Mouse (Mus musculus) limb, embryonic 14.5 days (tissue): ENCODE data around the gene Hs3st4. TPM values are rescaled to one million over a fixed set of nuclear protein-coding genes. Genes with fewer than 3 reads are reported as not detected.

Experiments used
- ATAC-seq: fragments of 200-750 bp; cut with Nextera tagmentation; 2 replicates; pipeline ENCODE4 v1.8.0; 2017; ENCODE audit warnings: low read depth, moderate number of reproducible peaks, moderate TSS enrichment; ENCODE audit not compliant: low FRiP score
- DNase-seq: peaks from one replicate; pipeline ENCODE4 v3.0.0-alpha.2; 2015; ENCODE audit warnings: low spot score
- H3K27ac ChIP-seq: fragments of 300-500 bp; sonication (generic); replicated peaks from 2 replicates; pipeline ENCODE4 v1.5.1; 2014; ENCODE audit warnings: low read depth, mild to moderate bottlenecking, low read length, moderate library complexity, mixed read lengths
- H3K27me3 ChIP-seq: fragments of 300-500 bp; sonication (generic); 2 replicates; pipeline ENCODE4 v1.6.1; 2014; ENCODE audit warnings: low read length, mixed read lengths; ENCODE audit not compliant: control insufficient read depth, insufficient read depth
- H3K36me3 ChIP-seq: fragments of 300-500 bp; sonication (generic); 2 replicates; pipeline ENCODE4 v1.6.1; 2014; ENCODE audit warnings: mild to moderate bottlenecking, low read length, moderate library complexity, mixed read lengths; ENCODE audit not compliant: control insufficient read depth, insufficient read depth
- H3K4me1 ChIP-seq: fragments of 300-500 bp; sonication (generic); 2 replicates; pipeline ENCODE4 v1.6.1; 2014; ENCODE audit warnings: antibody characterized with exemption, low read length, mixed read lengths; ENCODE audit not compliant: control insufficient read depth, insufficient read depth
- H3K4me2 ChIP-seq: fragments of 300-500 bp; sonication (generic); replicated peaks from 2 replicates; pipeline ENCODE4 v1.6.1; 2014; ENCODE audit warnings: low read depth, mild to moderate bottlenecking, low read length, moderate library complexity; ENCODE audit not compliant: severe bottlenecking
- H3K4me3 ChIP-seq: fragments of 300-500 bp; sonication (generic); replicated peaks from 2 replicates; pipeline ENCODE4 v1.5.1; 2014; ENCODE audit warnings: low read length
- H3K9ac ChIP-seq: fragments of 300-500 bp; sonication (generic); 2 replicates; pipeline ENCODE4 v1.6.1; 2014; ENCODE audit warnings: mild to moderate bottlenecking, low read depth, low read length, moderate library complexity; ENCODE audit not compliant: severe bottlenecking
- H3K9me3 ChIP-seq: fragments of 300-500 bp; sonication (generic); 2 replicates; pipeline ENCODE4 v1.6.1; 2016; ENCODE audit warnings: low read length; ENCODE audit not compliant: control insufficient read depth
- POLR2A ChIP-seq: fragments of 200-500 bp; IDR thresholded peaks from 2 replicates; pipeline ENCODE4 v1.8.0; 2012; ENCODE audit warnings: inconsistent platforms, mild to moderate bottlenecking, moderate library complexity, borderline replicate concordance; ENCODE audit not compliant: insufficient read depth, insufficient read length; ENCODE audit errors: extremely low read depth
- WGBS: fragments of 180-500 bp; shearing (Covaris S2); extraction: QIAGEN DNeasy Blood & Tissue Kit; methylation state at CpG from one replicate; pipeline ENCODE4 v1.1.7; 2014; 5-methylcytosine and 5-hydroxymethylcytosine counted together
- polyA plus RNA-seq, 2 experiments: library from polyadenylated mRNA; depleted of rRNA in 1 of 2; stranded (reverse) in 1 of 2; unstranded in 1 of 2; fragments of >200 nt; fragmentation: Nextera tagmentation in 1 of 2; extraction: Ambion mirVana in 1 of 2; gene quantifications; 2 replicates each; pipeline versions ENCODE4 v1.2.1 to v1.2.3; 2012 to 2014

Hs3st4 gene
- polyA plus RNA-seq, 2 experiments, result 0.56 to 0.77 TPM

DNA sequence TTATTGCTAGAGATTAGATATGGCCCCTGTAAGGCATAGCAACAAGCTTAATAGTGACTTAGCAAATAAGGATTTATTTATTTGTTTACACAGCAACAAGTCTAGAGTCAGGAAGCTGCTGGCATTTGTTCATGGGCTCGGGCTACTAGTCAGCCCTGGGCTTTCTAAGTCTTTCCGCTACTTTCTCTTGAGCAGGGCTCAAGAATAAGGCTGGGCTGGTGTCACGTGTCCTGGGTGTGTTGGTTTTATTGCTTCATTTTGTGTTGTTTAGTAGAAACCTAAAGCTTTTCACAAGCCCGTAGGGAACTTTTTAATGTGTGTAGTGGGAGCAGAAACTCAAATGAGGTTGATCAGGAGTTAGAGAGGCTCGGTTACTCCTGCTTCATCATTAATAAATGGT lies 153.5 kb downstream of the Hs3st4 start:
- H3K9me3 ChIP-seq, result no peaks in the 10 kb centered on the region
- no peak for DNase-seq
- no peak for TF ChIP-seq POLR2A
- WGBS, result 29% methylated on average over 5 of the region's 5 CpGs
- no peak overlapping the region for H3K9ac ChIP-seq
- no peak overlapping the region for H3K4me3 ChIP-seq
- H3K4me1 ChIP-seq, result 0 out of 2 replicates have a peak, but pooled peaks cover 2% of the 10 kb centered on the region
- H3K27me3 ChIP-seq, result no peaks in the 10 kb centered on the region
- no peak overlapping the region for H3K4me2 ChIP-seq
- no peaks in the 10 kb centered on the region for H3K36me3 ChIP-seq
- H3K27ac ChIP-seq, result no peak overlapping the region
- ATAC-seq, result no peak

DNA sequence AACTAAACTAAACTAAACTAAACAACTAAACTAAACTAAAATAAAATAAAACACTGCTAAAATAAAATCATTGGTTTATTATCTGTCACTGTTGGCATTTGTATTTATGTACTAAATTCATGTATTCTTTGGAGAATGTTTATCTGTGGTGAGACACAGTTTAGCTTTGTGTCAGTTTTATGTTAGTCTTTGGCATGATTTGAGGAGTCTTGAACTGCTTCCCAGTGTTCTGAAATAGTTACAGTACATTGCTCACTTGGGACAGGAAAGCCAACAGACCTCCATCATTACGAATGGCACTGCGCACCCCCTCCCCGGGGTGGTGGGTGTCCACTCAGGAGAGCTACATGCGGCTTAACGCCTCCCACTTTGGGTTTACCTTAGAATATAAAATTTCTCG lies 158.6 kb downstream of the Hs3st4 start:
- Histone ChIP-seq H3K27ac (no peak overlapping the region), H3K4me1 (no peaks in the 10 kb centered on the region), H3K36me3 (no peaks in the 10 kb centered on the region), H3K9me3 (no peaks in the 10 kb centered on the region), H3K4me2 (no peak overlapping the region), H3K4me3 (no peak overlapping the region), H3K27me3 (no peaks in the 10 kb centered on the region), H3K9ac (no peak overlapping the region)
- WGBS, result 83% methylated on average over 6 of the region's 6 CpGs
- ATAC-seq (no peak), DNase-seq (no peak)
- TF ChIP-seq POLR2A, result no peak

DNA sequence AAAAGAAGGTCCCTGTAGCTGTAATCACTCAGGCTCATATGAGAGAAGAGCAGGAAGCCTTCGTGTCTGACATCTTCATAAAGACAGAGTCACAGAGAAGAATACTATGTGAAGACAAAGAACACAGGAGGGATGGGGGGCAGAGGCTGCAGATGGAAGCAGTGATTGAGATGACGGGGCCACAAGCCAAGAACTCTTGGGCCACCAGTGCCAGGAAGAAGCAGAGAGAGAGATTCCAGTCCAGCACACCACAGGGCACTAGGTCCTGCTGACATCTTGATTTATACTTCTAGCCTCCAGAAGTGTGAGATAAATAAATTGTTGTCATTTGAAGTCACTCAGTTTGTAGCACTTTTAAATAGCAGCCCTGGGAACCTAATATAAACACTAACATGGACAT lies 168.2 kb downstream of the Hs3st4 start:
- ATAC-seq (no peak), DNase-seq (no peak)
- Histone ChIP-seq H3K4me2 (no peak overlapping the region), H3K27ac (no peak overlapping the region), H3K36me3 (no peaks in the 10 kb centered on the region), H3K4me1 (no peaks in the 10 kb centered on the region), H3K9ac (no peak overlapping the region), H3K27me3 (no peaks in the 10 kb centered on the region), H3K4me3 (no peak overlapping the region), H3K9me3 (no peaks in the 10 kb centered on the region)
- WGBS, result 84% methylated on average over 2 of the region's 2 CpGs
- TF ChIP-seq POLR2A, result no peak

DNA sequence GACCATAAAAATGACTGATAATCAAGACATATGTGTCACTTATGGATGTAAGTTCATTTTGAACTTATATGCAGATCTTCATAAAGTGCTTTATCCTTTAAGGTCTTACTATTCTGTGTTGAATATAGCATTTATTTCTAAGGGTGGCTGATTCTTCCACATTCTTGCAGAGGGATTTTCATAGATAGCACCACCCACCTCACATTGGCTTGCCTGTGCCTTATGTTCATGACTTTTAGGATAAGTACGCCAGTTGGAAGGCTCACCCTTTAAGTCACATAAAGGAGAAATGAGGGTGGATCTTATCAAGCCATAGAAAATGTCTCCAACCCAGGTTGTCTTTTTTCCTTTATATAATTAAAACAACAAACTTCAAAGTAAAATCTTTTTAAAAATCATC lies 180.6 kb downstream of the Hs3st4 start:
- WGBS, result 100% methylated on average over 1 of the region's 1 CpGs
- TF ChIP-seq POLR2A, result no peak
- ATAC-seq, result no peak
- Histone ChIP-seq H3K27me3 (no peaks in the 10 kb centered on the region), H3K9ac (no peak overlapping the region), H3K9me3 (no peaks in the 10 kb centered on the region), H3K4me1 (no peaks in the 10 kb centered on the region), H3K27ac (no peak overlapping the region), H3K36me3 (no peaks in the 10 kb centered on the region), H3K4me2 (no peak overlapping the region), H3K4me3 (no peak overlapping the region)
- DNase-seq, result no peak

DNA sequence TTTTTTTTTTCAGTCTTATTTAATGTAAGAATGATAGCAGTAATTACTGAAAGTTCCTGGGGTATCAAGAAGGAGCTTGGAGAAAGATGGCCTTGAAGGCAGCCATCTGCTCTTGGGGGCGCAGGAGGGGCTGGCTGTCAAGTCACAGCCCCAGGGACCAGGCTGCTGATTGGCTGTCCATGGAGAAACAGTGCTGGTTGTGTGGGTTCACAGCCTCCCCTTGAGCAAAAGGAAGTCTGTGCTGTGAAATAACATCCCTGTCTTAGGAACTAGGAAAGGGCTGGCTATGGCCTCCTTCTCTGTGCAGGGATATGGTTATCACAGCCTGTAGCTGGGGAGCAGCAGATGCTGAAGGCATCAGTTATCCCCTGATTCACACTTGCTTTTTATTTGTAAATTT lies 183.6 kb downstream of the Hs3st4 start:
- no peak for DNase-seq
- 50% methylated on average over 1 of the region's 1 CpGs for WGBS

DNA sequence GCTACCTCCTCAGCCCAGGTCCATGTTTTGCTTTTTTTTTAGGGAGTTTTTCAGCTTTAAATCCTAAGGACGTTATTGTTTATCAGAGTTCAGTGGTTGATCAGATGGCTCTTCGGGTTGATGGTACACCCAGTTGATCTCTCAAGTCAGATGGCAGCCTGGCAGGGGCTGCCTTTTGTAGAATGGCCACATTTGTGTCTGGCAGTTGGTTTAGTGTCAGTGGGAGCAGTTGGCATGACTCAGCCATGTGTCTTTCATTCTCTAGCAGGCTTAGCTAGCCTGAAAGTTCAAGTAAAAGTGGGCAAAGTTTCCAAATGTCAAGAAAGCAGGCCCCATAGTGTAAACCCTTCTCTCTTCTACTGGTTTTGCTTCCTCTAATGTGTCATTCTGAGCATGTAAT lies 186.1 kb downstream of the Hs3st4 start:
- no peak for TF ChIP-seq POLR2A
- no peak overlapping the region for H3K4me2 ChIP-seq
- 92% methylated on average over 2 of the region's 2 CpGs for WGBS
- no peak overlapping the region for H3K27ac ChIP-seq
- no peak overlapping the region for H3K4me3 ChIP-seq
- DNase-seq, result no peak
- no peaks in the 10 kb centered on the region for H3K36me3 ChIP-seq
- no peaks in the 10 kb centered on the region for H3K4me1 ChIP-seq
- no peaks in the 10 kb centered on the region for H3K9me3 ChIP-seq
- no peaks in the 10 kb centered on the region for H3K27me3 ChIP-seq
- H3K9ac ChIP-seq, result no peak overlapping the region
- no peak for ATAC-seq

More for the DNA sequence above, 183.6 kb downstream of the Hs3st4 start:
- Histone ChIP-seq H3K36me3 (no peaks in the 10 kb centered on the region), H3K9me3 (no peaks in the 10 kb centered on the region), H3K27me3 (no peaks in the 10 kb centered on the region), H3K27ac (no peak overlapping the region), H3K4me1 (no peaks in the 10 kb centered on the region), H3K4me3 (no peak overlapping the region), H3K4me2 (no peak overlapping the region), H3K9ac (no peak overlapping the region)
- ATAC-seq, result no peak
- TF ChIP-seq POLR2A, result no peak
